Mouse (Mus musculus): ENCODE measurements at regions not wholly inside any gene's neighbourhood (a gene's known extent, or its start where the extent isn't known, plus 50 kb on each side); places are given as distances from the start of the nearest gene placed in this dataset.

GRCm38 (mm10) chr7:135818298-135818697 is 102.1 kb upstream of the Mki67 start:
- DNase-seq (ENCODE audit: low read depth, low spot score), result no peak

GRCm38 (mm10) chr7:135823884-135824750 is 108.0 kb upstream of the Mki67 start:
- no peak for DNase-seq (ENCODE audit: low read depth, low spot score)

- DNase-seq (ENCODE audit: low read depth, low spot score), result no peak
Observed at GRCm38 (mm10) chr7:135829246-135829645, 113.1 kb upstream of the Mki67 start.

GRCm38 (mm10) chr7:135833425-135833824 is 117.3 kb upstream of the Mki67 start:
- peak; percentile 29 for DNase-seq (ENCODE audit: low read depth, low spot score)

- DNase-seq (ENCODE audit: low read depth, low spot score), result peak; percentile 76
Observed at GRCm38 (mm10) chr7:135836808-135837733, 120.9 kb upstream of the Mki67 start.

- DNase-seq (ENCODE audit: low read depth, low spot score), result no peak
Observed at GRCm38 (mm10) chr7:135844018-135844417, 127.9 kb upstream of the Mki67 start.

GRCm38 (mm10) chr7:135847304-135847703 is 131.1 kb upstream of the Mki67 start:
- DNase-seq (ENCODE audit: low read depth, low spot score), result no peak

- no peak for DNase-seq (ENCODE audit: low read depth, low spot score)
Observed at GRCm38 (mm10) chr7:135848170-135848569, 132.0 kb upstream of the Mki67 start.

- no peak for DNase-seq (ENCODE audit: low read depth, low spot score)
Observed at GRCm38 (mm10) chr7:135848833-135849232, 132.7 kb upstream of the Mki67 start.

- no peak for DNase-seq (ENCODE audit: low read depth, low spot score)
Observed at GRCm38 (mm10) chr7:135853127-135853813, 137.1 kb upstream of the Mki67 start.

- peak; percentile 8 for DNase-seq (ENCODE audit: low read depth, low spot score)
Observed at GRCm38 (mm10) chr7:135853814-135854324, 137.7 kb upstream of the Mki67 start.

- no peak for DNase-seq (ENCODE audit: low read depth, low spot score)
Observed at GRCm38 (mm10) chr7:135860288-135860687, 144.1 kb upstream of the Mki67 start.

GRCm38 (mm10) chr7:135860741-135861408 is 144.7 kb upstream of the Mki67 start:
- DNase-seq (ENCODE audit: low read depth, low spot score), result no peak

GRCm38 (mm10) chr7:135861409-135861805 is 145.2 kb upstream of the Mki67 start:
- no peak for DNase-seq (ENCODE audit: low read depth, low spot score)

- no peak for DNase-seq (ENCODE audit: low read depth, low spot score)
Observed at GRCm38 (mm10) chr7:135863581-135864426, 147.6 kb upstream of the Mki67 start.

- no peak for DNase-seq (ENCODE audit: low read depth, low spot score)
Observed at GRCm38 (mm10) chr7:135870981-135871380, 154.8 kb upstream of the Mki67 start.

GRCm38 (mm10) chr7:135877091-135877874 is 161.1 kb upstream of the Mki67 start:
- DNase-seq (ENCODE audit: low read depth, low spot score), result peak; percentile 35

- DNase-seq (ENCODE audit: low read depth, low spot score), result peak; percentile 20
Observed at GRCm38 (mm10) chr7:135878750-135879149, 162.6 kb upstream of the Mki67 start.

- no peak for DNase-seq (ENCODE audit: low read depth, low spot score)
Observed at GRCm38 (mm10) chr7:135880446-135880845, 164.3 kb upstream of the Mki67 start.

All from brain, adult 2 months (tissue).